Mouse (Mus musculus) forebrain, embryonic 16.5 days (tissue): ENCODE measurements around the gene Nav3. TPM values are rescaled to one million over a fixed set of nuclear protein-coding genes. Genes with fewer than 3 reads are reported as not detected.
A peak's percentile ranks its signal among the peaks of the same experiment; 100 is the strongest.

Experiments
- ATAC-seq: fragments of 200-750 bp; cut with Nextera tagmentation; 2 replicates; pipeline ENCODE4 v1.8.0; 2017; ENCODE audit warnings: mild to moderate bottlenecking, moderate library complexity
- H3K27ac ChIP-seq: fragments of 300-500 bp; sonication (generic); 2 replicates; pipeline ENCODE4 v1.5.1; 2014; ENCODE audit warnings: low read length, control low read depth
- H3K27me3 ChIP-seq: fragments of 300-500 bp; sonication (generic); replicated peaks from 2 replicates; pipeline ENCODE4 v1.6.1; 2014; ENCODE audit warnings: low read length; ENCODE audit not compliant: control insufficient read depth, insufficient read depth
- H3K36me3 ChIP-seq: fragments of 300-500 bp; sonication (generic); 2 replicates; pipeline ENCODE4 v1.6.1; 2014; ENCODE audit not compliant: control insufficient read depth, insufficient read depth
- H3K4me1 ChIP-seq: fragments of 300-500 bp; sonication (generic); replicated peaks from 2 replicates; pipeline ENCODE4 v1.6.1; 2014; ENCODE audit warnings: low read length; ENCODE audit not compliant: control insufficient read depth, insufficient read depth
- H3K4me2 ChIP-seq: fragments of 300-500 bp; sonication (generic); 2 replicates; pipeline ENCODE4 v1.6.1; 2014; ENCODE audit warnings: mild to moderate bottlenecking, low read length, control low read depth
- H3K4me3 ChIP-seq: fragments of 300-500 bp; sonication (generic); replicated peaks from 2 replicates; pipeline ENCODE4 v1.5.1; 2014; ENCODE audit warnings: mild to moderate bottlenecking, low read length, control low read depth
- H3K9ac ChIP-seq: fragments of 300-500 bp; sonication (generic); replicated peaks from 2 replicates; pipeline ENCODE4 v1.6.1; 2014; ENCODE audit warnings: low read depth, low read length, control low read depth
- H3K9me3 ChIP-seq: fragments of 300-500 bp; sonication (generic); 2 replicates; pipeline ENCODE4 v1.6.1; 2016; ENCODE audit warnings: low read length; ENCODE audit not compliant: control insufficient read depth
- WGBS: fragments of 180-500 bp; shearing (Covaris S2); extraction: QIAGEN DNeasy Blood & Tissue Kit; methylation state at CpG from one replicate; pipeline ENCODE4 v1.1.7; 2014; 5-methylcytosine and 5-hydroxymethylcytosine counted together
- polyA plus RNA-seq: library from polyadenylated mRNA; unstranded; fragments of >200 nt; fragmentation: Nextera tagmentation; extraction: Ambion mirVana; gene quantifications from 2 replicates; pipeline ENCODE4 v1.2.1, GENCODE M21; 2015

Gene Nav3
- polyA plus RNA-seq, 1 experiment from 2014 or later = 24.3 TPM

DNA sequence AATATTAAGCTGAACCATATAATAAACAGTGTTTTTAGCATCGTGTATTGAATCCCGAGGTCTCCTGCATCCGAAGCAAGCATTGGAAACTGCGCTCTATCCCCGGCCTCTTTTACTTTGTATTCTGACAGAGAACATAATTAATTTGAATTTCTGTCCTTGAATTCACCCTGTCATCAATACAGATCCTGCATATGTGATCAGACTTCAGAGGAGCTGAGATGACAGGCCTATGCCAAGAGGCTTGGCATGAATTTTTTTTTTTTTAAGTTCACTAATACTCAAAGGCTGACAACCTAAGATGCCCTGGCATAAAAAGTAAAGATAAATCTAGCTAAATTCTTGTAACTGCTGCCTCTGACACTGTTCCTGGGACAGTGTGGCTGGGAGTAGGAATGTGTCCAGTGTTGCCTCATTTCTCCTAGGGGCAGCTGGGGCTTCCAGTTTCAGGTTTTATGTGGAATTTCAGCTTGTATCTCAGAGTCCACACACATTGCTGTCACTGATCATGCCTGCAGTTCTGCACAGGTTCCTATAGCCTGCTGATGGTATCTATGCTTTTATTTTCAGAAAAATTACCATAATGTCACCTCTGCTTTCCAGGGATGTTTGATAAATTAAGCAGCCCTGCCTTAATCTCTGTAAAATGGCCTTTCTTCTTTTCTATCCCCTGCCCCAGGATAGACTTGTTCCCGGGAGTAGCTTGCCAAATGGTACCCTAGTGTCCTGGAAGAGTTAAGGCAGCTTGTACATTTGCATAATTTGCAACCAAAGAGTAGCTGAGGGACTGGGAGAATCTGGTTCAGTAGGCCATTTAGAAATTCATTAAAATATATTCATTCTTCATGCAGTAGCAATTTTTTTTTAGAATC, 301.8 kb downstream of the Nav3 start:
- H3K27ac ChIP-seq = peak overlapping the region; percentile 75
- H3K4me1 ChIP-seq = peaks cover 17% of the 10 kb centered on the region
- no peaks in the 10 kb centered on the region for H3K9me3 ChIP-seq
- ATAC-seq = peak; percentile 72
- H3K9ac ChIP-seq = no peak overlapping the region
- H3K27me3 ChIP-seq = no peaks in the 10 kb centered on the region
- WGBS = 40% methylated on average over 6 of the region's 6 CpGs
- no peak overlapping the region for H3K4me3 ChIP-seq
- H3K36me3 ChIP-seq = no peaks in the 10 kb centered on the region
- H3K4me2 ChIP-seq = no peak overlapping the region

DNA sequence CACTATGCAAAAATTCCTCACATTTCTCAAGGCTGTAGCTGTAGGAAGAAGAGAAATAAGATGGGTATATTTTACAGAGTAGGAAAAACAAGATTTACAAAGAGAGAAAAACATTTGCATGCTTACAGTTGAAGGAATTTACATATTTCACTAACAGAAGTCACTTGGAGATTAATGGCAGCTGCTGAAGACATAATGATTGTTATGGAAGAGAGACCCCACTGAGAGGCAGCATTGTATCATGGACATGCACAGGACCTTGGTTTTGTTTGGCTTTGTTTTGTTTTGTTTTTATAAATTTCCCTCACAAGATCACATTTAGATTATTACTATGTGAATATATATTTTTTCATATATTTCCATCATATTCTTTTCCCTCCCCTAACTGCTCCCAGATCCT, 335.4 kb downstream of the Nav3 start:
- Histone ChIP-seq H3K4me2 (no peak overlapping the region), H3K27me3 (no peaks in the 10 kb centered on the region), H3K4me3 (no peak overlapping the region), H3K9ac (no peak overlapping the region), H3K9me3 (no peaks in the 10 kb centered on the region), H3K27ac (no peak overlapping the region), H3K4me1 (0 out of 2 replicates have a peak, but pooled peaks cover 3% of the 10 kb centered on the region), H3K36me3 (no peaks in the 10 kb centered on the region)
- ATAC-seq = no peak

DNA sequence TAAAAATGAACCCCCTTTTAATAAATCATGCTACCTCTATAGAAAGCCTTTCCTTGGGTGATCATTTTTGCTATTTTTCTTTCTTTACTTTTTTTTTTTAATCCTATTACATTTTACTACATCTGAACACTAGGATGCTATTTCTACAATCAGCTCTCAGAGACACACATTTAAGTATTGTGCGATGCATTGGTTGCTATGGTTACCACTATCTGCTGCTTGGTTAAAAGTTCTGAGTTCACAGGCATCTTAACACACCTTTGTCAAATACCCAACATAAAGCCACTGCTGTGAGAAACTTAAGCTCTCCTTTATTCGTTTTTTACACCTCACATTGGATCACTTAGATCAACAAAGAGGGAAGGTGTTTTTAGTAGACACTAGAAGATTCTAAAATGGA, 338.7 kb downstream of the Nav3 start:
- WGBS = 57% methylated on average over 2 of the region's 2 CpGs
- no peak overlapping the region for H3K4me3 ChIP-seq
- no peaks in the 10 kb centered on the region for H3K36me3 ChIP-seq
- ATAC-seq = no peak
- no peak overlapping the region for H3K9ac ChIP-seq
- no peaks in the 10 kb centered on the region for H3K27me3 ChIP-seq
- H3K9me3 ChIP-seq = no peaks in the 10 kb centered on the region
- no peak overlapping the region for H3K4me2 ChIP-seq
- H3K27ac ChIP-seq = no peak overlapping the region
- 0 out of 2 replicates have a peak, but pooled peaks cover 3% of the 10 kb centered on the region for H3K4me1 ChIP-seq

DNA sequence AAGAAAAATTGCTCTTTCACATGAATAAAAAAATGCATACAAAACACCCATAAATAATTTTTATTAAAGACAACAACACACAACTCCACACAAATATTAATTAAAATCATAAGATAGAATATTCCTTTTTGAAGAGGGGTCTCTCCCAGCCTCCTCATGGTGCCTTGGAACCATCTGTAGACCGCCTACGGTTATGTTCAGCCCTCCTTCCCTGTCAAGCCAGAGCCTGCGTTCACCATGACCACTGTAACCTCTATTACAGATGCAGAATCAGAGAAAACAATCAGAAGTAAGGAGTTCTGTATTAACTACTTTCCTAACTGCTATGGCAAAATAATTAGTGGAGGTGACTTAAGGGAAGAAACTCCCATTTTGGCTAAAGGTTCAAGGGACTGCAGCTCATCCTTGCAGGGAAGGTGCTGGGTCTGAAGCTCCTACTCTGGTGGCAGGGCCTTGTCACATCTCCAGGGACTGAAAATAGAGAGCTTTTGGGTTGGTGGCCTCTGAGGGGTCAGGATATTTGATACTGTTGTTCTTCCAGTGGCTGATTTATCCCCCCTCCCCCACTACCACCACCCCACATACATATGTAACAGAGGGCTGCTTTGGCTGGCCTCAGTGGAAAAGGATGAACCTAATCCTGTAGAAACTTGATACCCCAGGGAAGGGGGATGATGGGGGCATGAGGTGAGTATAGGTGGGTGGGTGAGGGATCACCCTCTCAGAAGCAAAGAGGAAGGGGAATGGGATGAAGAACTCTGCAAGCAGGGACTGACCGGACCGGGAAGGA, 343.1 kb downstream of the Nav3 start:
- 83% methylated on average over 5 of the region's 5 CpGs for WGBS
- H3K36me3 ChIP-seq = no peaks in the 10 kb centered on the region
- no peak overlapping the region for H3K9ac ChIP-seq
- no peak overlapping the region for H3K27ac ChIP-seq
- no peaks in the 10 kb centered on the region for H3K9me3 ChIP-seq
- no peak for ATAC-seq
- H3K27me3 ChIP-seq = no peaks in the 10 kb centered on the region
- H3K4me2 ChIP-seq = no peak overlapping the region
- no peak overlapping the region for H3K4me3 ChIP-seq
- H3K4me1 ChIP-seq = 0 out of 2 replicates have a peak, but pooled peaks cover 3% of the 10 kb centered on the region

DNA sequence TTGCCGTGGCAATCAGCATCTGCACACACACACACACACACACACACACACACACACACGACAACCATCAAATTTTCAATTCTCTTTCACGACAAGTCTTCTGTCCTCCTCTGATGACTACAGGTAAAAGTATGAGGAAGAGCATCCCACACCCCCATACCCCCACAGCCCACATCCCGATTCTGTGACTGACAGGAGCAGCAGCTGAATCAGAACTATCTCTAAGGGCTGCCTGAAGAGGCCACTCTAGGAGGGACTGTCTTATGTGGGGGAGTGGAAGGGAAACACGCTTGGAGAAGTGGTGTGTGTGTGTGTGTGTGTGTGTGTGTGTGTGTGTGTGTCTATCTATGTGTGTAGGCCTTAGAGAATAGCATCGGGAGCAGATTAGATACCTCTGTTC, 352.7 kb downstream of the Nav3 start:
- 88% methylated on average over 6 of the region's 6 CpGs for WGBS
- Histone ChIP-seq H3K4me2 (no peak overlapping the region), H3K9ac (no peak overlapping the region), H3K27me3 (no peaks in the 10 kb centered on the region), H3K4me1 (0 out of 2 replicates have a peak, but pooled peaks cover 3% of the 10 kb centered on the region), H3K27ac (no peak overlapping the region), H3K9me3 (no peaks in the 10 kb centered on the region), H3K36me3 (no peaks in the 10 kb centered on the region), H3K4me3 (no peak overlapping the region)
- no peak for ATAC-seq

DNA sequence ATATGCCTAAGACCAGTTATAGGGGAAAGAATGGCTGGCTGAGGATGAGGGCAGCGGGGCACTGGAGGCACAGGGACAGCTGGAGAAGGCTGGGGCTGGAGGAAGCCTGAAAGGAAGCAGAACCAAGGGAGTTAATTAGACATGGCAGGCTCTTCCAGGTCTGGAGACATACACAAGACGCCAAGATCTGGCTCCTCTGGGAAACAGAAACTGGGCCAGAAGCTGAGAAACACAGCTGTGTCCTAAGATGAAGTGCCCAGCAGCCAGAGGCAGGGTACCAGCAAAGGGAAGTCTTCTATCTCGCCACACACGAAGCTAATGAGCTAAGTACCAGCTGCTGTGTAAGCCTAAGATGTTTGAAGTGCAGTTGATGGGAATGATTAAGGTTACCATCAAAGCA, 353.8 kb downstream of the Nav3 start:
- 52% methylated on average over 4 of the region's 4 CpGs for WGBS
- ATAC-seq = peak; percentile 54; the same call in 1 of the 2 replicates
- 0 out of 2 replicates have a peak overlapping the region, but pooled peaks have one; percentile 50 for H3K27ac ChIP-seq
- H3K4me2 ChIP-seq = no peak overlapping the region
- no peak overlapping the region for H3K4me3 ChIP-seq
- no peaks in the 10 kb centered on the region for H3K27me3 ChIP-seq
- 0 out of 2 replicates have a peak, but pooled peaks cover 3% of the 10 kb centered on the region for H3K4me1 ChIP-seq
- no peak overlapping the region for H3K9ac ChIP-seq
- no peaks in the 10 kb centered on the region for H3K9me3 ChIP-seq
- no peaks in the 10 kb centered on the region for H3K36me3 ChIP-seq

DNA sequence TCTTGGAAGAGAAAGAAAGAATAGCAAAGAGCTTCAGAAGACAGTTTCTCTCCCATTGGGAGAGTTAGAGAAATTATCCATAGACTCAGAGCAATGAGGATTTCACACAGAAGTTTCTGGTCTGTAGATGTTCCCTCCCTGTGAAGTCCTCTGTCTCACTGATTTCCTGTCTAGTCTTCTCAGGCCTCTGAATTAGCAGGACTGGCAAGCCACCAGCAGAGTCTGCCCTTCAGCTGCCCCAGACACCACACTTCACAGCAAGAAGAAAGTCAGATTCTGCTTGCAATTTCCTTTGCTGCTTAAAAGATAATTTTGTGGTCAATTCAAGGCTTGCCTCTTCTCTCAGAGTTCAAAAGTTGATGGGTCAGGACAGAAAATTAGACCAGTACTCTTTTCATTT, 361.6 kb downstream of the Nav3 start:
- Histone ChIP-seq H3K4me2 (no peak overlapping the region), H3K27me3 (no peaks in the 10 kb centered on the region), H3K27ac (no peak overlapping the region), H3K36me3 (no peaks in the 10 kb centered on the region), H3K4me3 (no peak overlapping the region), H3K9ac (no peak overlapping the region), H3K9me3 (no peaks in the 10 kb centered on the region), H3K4me1 (no peaks in the 10 kb centered on the region)
- ATAC-seq = no peak

DNA sequence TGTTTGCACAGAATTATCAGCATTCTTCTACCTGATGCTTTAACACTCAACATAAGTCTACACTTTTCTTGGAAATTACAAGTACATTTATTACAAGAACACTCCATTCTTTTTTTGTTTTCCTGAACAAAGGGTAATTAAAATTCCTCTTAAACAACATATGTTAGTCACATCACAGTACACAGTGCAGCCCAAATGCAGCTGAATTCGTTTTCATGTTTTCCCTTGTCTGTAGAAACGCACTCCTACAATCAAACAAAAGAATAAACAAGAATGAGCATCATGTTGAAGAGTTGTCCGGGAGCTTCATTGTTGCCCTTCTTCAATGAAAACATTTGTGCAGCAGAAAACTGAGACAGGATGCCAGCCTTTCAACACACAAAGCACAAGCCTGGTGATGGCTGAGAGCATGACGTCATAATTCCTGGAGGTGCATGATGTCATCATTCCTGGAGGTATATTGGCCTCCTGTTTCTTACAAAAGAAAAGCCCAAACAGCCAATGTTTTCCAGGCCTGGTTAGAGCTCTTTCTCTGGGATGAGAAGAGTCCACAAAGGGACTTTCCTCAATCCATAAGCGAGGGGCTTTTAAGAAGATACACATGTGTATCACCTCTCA, 367.5 kb downstream of the Nav3 start:
- H3K27ac ChIP-seq = no peak overlapping the region
- ATAC-seq = peak; percentile 51
- WGBS = 27% methylated on average over 5 of the region's 5 CpGs
- H3K36me3 ChIP-seq = no peaks in the 10 kb centered on the region
- no peaks in the 10 kb centered on the region for H3K27me3 ChIP-seq
- H3K9me3 ChIP-seq = no peaks in the 10 kb centered on the region
- H3K4me1 ChIP-seq = no peaks in the 10 kb centered on the region; the same call in 1 of the 2 replicates
- no peak overlapping the region for H3K4me3 ChIP-seq
- H3K9ac ChIP-seq = no peak overlapping the region
- H3K4me2 ChIP-seq = no peak overlapping the region

DNA sequence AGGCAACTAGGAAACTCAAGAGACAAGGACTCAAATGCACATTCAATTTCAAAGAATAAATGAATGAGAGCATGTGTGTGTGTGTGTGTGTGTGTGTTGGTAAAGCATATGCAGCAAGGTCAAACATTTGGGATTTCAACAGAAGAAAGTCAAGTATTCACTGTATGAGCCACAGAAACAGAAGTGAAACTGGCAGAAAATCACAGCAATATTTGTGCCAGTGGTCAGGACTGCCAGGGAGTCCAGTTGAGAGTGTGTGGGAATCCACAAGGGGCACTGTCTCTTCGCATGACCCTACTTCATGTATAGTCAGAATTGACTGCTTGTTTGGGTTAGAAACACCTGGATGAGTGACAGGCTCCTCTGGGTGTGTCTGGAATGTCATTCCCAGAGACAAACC, 370.1 kb downstream of the Nav3 start:
- H3K4me3 ChIP-seq = no peak overlapping the region
- no peaks in the 10 kb centered on the region for H3K9me3 ChIP-seq
- no peak for ATAC-seq
- H3K36me3 ChIP-seq = no peaks in the 10 kb centered on the region
- no peak overlapping the region for H3K4me2 ChIP-seq
- no peaks in the 10 kb centered on the region; the same call in 1 of the 2 replicates for H3K4me1 ChIP-seq
- no peak overlapping the region for H3K27ac ChIP-seq
- H3K9ac ChIP-seq = no peak overlapping the region
- H3K27me3 ChIP-seq = no peaks in the 10 kb centered on the region
- 69% methylated on average over 1 of the region's 1 CpGs for WGBS
